Mouse (Mus musculus) ovary, adult 2 months (tissue): ENCODE measurements around the gene Asf1b. TPM values are rescaled to one million over a fixed set of nuclear protein-coding genes. Genes with fewer than 3 reads are reported as not detected.

Source experiments
- polyA plus RNA-seq: library from polyadenylated mRNA; depleted of rRNA; stranded (reverse); fragments of >200 nt; gene quantifications from 2 replicates; pipeline ENCODE4 v1.2.3, GENCODE M21; 2012; rRNA removed

Asf1b gene
- polyA plus RNA-seq = 19.7 and 21.1 TPM in 2 replicates

DNA sequence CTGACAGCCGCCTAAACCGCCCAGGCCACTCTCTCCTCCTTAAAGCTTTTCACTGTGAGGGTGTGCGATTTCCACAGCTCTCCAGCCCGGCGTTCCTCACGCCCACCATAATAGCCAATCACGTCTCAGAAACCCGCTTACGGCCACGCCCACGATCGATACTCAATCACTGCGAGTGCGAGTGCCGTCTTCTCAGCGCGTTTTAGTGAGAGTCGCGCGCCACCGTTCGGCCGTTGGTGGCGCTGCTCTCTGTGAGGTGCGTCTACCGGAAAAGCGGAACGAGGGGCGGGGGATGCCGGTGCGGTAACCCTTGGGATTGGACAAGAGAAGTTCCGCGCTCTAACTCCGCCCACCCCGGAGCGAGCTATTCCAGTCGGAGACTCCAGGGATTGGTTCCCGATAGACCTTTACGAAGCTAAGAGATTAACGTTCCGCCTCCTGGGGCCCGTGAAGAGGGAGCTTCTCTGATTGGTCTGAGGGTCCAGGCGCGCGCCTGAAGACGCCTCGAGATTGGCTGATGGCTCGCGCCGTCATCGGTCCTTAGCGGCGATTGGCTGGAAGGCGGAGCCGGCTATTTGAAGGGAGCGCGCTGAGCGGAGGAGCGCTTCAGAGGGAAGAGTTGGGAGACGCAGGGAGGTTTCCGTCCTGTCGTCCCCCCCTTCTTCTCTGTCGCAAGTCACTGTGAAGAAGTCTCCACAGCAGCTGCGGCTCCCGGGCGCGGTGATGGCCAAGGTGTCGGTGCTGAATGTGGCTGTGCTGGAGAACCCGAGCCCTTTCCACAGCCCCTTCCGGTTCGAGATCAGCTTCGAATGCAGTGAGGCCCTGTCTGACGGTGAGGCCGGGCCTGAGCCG, at the start of gene Asf1b, which contains the start of gene Gm10644:
TSS of gene Asf1b (plus strand) at position 402 of the 852 bp plus-strand sequence.
TSS of gene Gm10644 (minus strand) at position 100 of the 852 bp plus-strand sequence.

DNA sequence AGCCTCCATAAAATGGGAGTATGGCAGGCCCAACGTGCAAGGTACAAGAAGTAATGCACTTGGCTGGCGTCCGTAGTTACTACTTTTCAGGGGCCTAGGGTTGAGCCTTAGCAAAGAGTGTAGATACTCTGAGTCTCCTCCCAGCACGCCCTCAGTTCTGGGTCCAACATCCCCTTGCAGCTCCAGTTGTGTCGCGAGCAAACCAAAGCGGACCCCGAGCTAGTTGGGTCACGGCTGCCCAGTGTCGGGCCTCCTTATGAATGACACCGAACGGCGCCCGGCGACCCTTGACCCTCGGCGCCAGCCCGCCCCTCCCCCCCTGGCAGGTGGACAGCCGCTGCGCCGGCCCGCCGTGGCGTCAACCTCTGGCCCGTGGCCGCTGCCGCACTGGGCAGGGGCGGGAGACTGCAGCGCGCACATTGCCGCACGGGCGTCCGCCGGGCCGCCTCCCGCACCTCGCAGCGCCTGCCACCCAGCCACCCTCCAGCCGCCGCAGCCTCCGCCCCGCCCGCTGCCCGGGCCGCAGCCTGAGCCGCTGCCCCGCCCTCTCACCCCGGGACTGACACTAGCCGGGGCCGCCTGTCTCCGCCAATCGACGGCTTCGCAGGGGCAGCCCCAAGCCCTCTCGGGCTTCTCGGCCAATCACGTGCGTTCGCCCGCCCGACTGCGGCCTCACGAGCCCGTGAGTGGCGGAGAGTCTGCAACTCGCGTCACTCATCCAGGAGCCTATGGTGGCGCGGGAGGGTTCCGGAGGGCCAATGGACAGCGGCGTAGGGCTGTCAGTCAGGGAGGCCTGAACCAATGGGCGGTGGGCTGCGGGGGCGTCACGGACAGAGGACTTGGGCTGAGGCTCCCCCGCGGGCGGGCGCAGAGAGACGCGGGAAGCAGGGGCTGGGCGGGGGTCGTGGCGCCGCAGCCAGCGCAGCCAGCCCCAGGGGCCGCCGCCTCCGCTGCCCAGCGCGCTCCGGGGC, 17.1 kb downstream of the Asf1b start, which contains the start of gene Prkaca:
TSS of gene Prkaca (plus strand) at position 844 of the 971 bp plus-strand sequence.

DNA sequence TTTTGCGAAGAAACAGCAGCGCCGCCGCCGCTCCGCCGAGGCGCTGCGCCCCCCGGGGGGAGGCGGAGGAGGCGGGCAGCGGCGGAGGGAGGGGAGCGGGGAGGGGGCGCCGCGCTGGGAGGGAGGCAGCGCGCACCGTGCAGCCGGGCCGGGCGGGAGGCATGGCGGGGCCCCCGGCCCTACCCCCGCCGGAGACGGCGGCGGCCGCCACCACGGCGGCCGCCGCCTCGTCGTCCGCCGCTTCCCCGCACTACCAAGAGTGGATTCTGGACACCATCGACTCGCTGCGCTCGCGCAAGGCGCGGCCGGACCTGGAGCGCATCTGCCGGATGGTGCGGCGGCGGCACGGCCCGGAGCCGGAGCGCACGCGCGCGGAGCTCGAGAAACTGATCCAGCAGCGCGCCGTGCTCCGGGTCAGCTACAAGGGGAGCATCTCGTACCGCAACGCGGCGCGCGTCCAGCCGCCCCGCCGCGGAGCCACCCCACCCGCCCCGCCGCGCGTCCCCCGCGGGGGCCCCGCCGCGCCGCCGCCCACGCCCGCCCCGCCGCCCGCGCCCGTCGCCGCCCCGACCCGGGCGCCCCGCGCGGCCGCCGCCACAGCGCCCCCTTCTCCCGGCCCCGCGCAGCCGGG, 42.3 kb downstream of the Asf1b start, which contains the start of gene Samd1:
TSS of gene Samd1 (plus strand) at position 162 of the 631 bp plus-strand sequence.

DNA sequence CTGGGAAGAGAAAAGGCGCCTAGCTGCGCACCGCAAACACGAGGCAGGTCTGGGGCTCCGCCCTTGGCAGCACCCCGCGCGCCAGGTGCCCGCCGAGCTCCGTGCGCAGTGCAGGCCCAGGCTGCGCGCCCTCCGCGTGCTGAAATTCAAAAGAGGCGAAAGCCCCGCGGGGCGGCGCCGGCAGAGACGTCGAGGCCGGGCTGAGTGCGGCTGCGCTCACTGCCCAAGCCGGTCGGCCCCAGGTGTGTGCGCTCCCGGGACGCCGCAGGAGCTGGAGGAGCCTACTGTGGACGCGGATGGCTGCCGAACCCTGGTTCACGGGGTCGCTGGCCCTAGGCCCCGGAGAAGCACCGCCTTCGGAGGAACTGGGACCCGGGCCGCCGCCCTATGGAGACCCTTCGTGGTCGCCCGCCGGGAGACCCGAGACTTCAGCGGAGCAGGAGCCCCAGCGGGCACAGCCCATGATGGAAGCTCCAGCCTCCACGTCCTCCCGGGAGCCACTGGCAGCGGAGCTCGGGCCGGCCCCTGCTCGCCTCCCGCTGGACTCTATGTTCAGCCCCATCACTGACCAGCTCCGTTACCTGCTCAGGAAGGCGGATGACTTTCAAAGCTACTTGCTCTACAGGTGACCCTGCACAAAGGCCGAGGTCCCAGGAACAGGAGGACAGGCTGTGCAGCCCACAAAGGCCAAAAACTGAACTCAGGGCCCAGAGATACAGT, 46.1 kb downstream of the Asf1b start, which contains the start of gene 1700067K01Rik:
TSS of gene 1700067K01Rik (plus strand) at position 222 of the 720 bp plus-strand sequence.

DNA sequence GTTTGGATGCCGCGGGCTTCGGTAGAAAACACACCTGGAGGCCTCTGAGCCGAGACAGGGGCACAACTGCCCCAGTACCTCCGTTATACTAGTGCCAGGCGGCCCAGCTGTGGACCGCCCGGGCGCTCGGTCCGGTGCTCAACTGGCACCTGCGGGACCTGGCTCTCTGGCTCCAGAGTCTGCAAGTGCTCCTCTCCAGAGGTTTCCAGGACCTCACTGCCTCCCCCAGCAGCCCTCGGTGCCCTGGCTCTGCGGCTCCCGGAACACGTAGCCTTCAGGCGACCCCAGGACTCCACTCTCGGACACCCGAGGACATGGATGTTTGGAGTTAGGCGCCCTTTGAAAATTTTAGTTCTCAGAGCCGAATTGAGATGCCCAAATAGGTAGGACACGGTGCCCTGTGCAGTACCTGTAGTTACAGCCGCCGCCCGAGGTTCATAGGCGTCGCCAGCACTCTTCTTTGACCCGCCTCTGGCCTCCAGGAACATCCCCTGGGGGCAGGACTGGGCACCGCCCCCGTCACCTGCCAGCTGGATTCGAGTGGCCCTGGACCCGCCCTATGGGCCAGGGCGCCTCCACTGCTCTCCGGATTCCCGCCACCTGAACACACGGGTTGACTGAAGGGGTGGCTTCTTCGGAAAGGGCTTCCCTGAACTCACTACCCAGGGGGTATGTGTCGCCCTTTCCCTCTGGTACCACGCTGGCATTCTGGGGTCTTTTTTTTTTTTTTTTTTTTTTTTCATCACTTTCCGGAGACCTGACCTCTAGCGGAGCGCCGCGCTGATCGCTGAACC, 56.6 kb downstream of the Asf1b start, which contains the start of gene 2210011C24Rik:
TSS of gene 2210011C24Rik (minus strand) at position 467 of the 794 bp plus-strand sequence.

Other genes starting within 250 kb of the Asf1b start
- 42.9 and 48.4 TPM in 2 replicates for gene Ddx39, start 240.3 kb upstream of the Asf1b start, polyA plus RNA-seq
- gene Adgre5, start 214.2 kb upstream of the Asf1b start, polyA plus RNA-seq = 48.9 and 58.5 TPM in 2 replicates
- 162 and 190 TPM in 2 replicates for gene Adgrl1, start 55.4 kb upstream of the Asf1b start, polyA plus RNA-seq
- gene Gm10644, start 302 bp upstream of the Asf1b start, polyA plus RNA-seq = 1.2 and 2.1 TPM in 2 replicates
- gene Prkaca, start 17.5 kb downstream of the Asf1b start, polyA plus RNA-seq = 64.4 and 81.8 TPM in 2 replicates
- 68.8 and 69.5 TPM in 2 replicates for gene Samd1, start 42.2 kb downstream of the Asf1b start, polyA plus RNA-seq
- gene 1700067K01Rik, start 46.0 kb downstream of the Asf1b start, polyA plus RNA-seq = 1.7 and 1.8 TPM in 2 replicates
- gene 2210011C24Rik, start 56.7 kb downstream of the Asf1b start, polyA plus RNA-seq = 1.9 and 3.5 TPM in 2 replicates
- 3.5 and 3.7 TPM in 2 replicates for gene Palm3, start 66.0 kb downstream of the Asf1b start, polyA plus RNA-seq
- 6.1 and 6.3 TPM in 2 replicates for gene Il27ra, start 87.1 kb downstream of the Asf1b start, polyA plus RNA-seq
- gene Rln3, start 89.5 kb downstream of the Asf1b start, polyA plus RNA-seq = 6.3 and 7.4 TPM in 2 replicates
- 0.75 and 1.1 TPM in 2 replicates for gene Gm10643, start 109.6 kb downstream of the Asf1b start, polyA plus RNA-seq
- 48.2 and 48.7 TPM in 2 replicates for gene Rfx1, start 111.3 kb downstream of the Asf1b start, polyA plus RNA-seq
- gene Dcaf15, start 149.3 kb downstream of the Asf1b start, polyA plus RNA-seq = 76.0 and 80.2 TPM in 2 replicates
- 18.3 and 59.6 TPM in 2 replicates for gene Podnl1, start 170.5 kb downstream of the Asf1b start, polyA plus RNA-seq
- 44.9 and 46.5 TPM in 2 replicates for gene Cc2d1a, start 192.4 kb downstream of the Asf1b start, polyA plus RNA-seq
- gene 4930432K21Rik, start 192.5 kb downstream of the Asf1b start, polyA plus RNA-seq = 4.2 and 5.2 TPM in 2 replicates
- 2.2 and 4.2 TPM in 2 replicates for gene Nanos3, start 229.7 kb downstream of the Asf1b start, polyA plus RNA-seq